Mouse (Mus musculus): ENCODE measurements around the gene Cpeb4.
A peak's percentile ranks its signal among the peaks of the same experiment; 100 is the strongest.

The Cpeb4 gene

DNA sequence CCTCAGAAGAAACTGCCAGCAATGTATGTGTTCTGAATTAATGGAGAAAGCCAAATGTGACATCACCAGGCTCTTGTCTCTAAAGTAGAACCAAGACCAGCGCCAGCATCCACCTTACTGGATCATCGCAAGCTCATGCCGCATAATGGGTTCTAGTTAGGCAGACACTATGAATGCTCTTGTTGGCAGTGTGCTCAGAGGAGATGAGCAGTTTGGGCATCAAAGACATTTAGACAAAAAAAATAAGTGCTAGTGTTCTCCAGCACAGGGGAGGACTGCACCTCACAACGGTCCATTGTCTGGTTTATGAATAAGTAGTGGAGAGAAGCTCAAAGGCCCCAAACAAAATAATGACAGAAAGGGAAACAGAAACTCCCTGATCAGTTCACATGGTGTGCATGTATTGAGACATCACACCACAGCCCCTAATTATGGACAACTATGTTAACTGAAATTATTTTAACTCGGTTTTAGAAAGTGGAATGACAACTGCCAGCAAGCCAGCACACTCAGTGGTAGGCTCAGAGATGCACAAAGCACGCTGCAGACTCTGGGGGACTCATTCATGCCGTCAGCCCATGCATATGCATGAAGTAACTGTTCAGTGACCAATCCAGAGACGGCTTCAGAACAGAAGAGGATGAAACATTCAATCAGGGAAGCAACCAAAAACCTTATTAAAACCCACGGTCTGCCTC is 25.1 kb upstream of the Cpeb4 start:
- DNase-seq (ENCODE audit: low spot score in 2 of 2) = peak; percentile 68 to 71

DNA sequence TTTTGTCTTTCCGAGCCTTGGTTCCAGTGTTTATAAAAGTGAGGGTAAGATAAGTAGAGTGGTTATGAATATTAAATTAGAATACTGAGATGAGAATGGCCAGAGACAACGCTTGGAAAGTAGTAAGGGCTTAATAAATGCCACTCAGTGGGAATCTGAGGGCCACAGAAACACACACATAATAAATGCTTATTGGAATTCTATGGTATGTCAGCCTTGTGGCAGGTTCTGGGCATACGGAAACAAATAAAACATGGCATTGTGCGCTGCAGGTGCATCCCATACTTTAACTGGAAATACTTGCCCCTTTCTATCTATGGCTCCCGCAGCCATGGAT is 24.6 kb upstream of the Cpeb4 start:
- no peak for DNase-seq (ENCODE audit: low spot score in 2 of 2)

DNA sequence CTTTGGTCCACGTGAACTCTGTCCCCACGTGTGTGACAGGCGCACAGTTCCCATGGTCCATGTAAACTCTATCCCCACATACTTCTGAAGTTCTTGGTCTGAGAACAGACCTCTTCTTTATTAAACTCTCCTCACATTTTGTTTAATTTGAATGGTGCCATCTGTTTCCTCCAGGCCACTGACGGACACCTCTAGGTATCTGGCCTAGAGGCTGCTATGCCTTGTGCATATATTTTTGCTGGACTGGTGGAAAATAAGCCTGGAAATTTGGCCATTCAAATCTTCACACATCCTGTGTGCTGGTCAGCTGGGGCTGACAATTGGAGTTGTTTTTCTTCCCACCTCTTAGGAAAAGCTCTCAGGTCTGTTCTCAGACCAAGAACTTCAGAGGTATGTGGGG is 23.3 kb upstream of the Cpeb4 start:
- no peak for DNase-seq (ENCODE audit: low spot score in 2 of 2)

DNA sequence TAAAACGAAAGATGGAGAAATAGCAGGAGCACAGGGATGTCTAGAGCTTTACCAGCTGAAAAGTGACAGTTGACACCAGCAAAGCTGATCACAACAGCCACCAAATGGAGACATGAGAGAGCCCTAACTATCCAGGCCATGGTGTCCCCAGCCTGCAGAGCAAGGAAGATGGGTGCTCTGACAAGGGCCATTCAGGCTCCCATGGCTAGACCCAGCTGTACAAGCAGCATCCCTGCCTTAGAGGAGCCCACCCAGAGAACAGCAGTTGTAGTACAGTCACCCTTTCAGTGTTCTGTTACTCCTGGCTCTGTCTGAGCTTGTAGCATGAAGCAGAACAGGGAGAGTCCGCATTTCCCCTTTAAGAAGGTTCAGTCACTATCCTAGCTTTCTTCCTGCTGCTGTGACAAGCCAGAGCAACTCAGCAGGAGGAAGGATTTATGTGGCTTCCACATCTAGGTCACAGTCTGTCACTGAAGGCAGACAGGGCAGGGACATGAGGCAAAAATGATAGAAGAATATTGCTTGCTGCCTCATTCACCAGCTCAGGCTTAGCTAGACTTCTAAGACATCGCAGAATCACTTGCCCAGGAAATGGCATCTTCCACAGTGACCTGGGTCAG is 21.7 kb upstream of the Cpeb4 start:
- no peak for DNase-seq (ENCODE audit: low spot score in 2 of 2)

DNA sequence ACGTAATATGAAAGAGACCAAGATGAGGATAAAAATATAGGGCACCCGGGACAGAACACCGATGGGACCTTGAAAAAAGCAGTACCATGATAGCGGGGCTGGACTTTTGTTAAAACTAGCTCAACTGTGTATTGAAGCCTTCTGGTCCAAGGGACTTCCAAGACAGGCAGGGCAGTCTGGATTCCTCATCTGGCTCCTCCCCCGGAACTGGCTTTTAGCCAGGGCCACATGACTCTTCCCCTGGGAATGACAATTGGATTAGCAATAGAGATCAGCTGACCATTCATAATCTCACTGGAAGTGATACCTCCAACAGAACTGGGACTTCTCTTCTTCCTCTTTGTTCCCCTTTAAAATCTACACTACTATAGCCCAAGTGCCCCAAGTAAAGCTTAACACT is 21.0 kb upstream of the Cpeb4 start:
- no peak for DNase-seq (ENCODE audit: low spot score in 2 of 2)

DNA sequence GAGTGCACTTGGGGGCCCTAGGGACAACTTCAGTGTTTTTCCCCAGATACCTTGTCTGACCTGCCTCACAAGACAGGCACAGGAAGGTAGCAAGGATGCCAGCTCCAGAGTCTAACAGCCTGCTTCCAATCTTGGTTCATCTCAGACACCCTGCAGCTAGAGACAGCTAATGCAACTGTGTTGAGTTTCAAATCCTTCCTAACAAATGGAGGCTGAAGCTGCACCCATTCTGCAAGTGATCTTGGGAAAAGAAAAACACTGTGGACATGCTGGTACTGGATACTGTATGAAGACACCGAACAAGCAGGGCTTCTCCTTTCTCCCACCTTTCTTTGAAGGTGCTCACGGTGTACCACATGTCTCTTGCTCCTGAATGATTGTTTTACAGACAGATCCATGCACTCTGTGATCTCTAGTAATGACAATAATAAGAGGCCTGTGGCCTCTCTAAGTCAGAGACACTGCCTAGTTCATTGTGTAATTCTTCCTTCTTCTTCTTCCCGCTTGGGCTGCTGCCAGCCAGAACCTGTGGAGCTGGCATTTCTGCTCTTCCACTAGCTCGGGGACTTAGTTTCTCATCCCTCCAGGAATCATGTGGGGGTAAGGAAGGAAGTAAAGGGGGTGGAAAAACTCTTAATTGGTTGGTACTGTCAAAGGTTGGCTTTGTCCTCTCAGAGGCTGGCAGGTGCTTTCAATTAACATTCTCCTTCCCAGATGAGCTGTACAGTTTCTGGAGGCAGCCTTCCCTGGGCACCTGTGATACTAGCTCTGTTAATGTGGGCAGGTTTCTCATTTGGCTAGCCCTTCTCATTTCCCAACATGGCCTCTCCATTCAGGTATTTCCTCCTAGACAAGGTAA is 20.1 kb upstream of the Cpeb4 start:
- DNase-seq (ENCODE audit: low spot score in 2 of 2) = no peak

DNA sequence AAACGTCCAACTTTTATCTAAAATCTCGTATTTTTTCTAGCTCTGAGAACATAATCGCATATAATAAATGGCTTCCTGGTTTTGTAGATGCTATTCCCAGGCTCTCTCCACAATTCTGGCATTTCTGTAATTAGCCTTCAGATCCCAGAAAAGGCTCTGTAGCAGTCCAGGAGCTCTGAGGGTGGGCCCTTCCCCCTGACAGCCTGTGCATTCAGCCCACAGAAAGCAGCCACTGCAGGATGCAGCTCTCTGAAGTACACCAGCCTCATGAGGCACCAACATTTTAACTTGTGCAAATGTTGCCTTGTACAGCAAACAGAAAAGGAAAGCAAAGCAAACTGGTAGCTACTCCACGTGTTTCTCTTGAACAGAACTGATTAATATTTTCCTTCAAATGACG is 17.1 kb upstream of the Cpeb4 start:
- peak; percentile 40 to 56 for DNase-seq (ENCODE audit: low spot score in 2 of 2)

DNA sequence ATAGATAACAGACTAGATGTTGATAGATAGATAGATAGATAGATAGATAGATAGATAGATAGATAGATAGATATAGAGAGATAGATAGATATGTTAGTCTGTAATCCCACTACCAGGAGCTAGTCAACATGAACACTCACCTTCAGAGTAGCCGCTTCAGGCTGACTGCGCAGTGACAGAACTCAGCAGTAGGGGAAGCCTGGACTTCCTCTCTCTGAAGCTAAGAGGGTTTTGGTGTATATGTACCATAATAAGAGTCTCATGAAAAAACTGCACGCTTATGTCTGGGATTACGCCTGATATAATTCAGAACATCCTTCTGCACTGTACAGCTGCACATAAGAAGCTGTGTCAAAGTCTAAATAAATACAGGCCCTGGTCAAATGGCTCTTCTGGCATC is 14.5 kb upstream of the Cpeb4 start:
- DNase-seq (ENCODE audit: low spot score in 2 of 2) = no peak

DNA sequence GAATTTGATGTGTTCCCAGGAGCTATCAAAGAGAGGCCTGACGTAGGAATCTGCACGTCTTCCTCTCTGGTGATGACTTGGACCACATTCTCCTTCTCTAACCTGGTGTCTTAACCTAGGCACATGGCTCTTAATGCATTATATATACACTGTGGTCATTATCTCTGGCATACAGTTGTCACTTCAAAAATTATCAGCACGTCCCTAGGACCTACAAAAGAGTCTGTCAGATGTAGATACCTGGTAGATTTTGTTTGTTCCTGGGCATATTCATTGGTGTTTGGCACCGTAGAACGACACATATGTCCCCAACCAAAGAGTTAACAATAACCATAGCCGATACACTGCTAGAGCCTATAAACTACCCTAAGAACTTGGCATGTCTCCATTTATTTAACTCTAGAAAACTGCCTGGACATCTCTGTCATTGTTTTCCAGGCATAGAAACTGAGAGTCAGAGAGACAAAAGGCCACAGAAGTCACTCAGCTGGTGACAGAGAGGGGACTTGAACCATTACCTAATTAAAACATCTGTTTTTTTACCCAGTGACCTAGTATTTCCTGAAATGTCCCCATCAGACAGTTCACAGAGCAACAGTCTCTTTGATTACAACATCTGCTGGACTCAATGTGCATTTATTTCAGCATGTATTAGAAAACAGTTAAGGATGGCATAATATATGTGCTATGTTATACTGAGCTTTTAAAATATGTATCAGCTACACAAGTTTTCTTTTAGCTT is 10.7 kb upstream of the Cpeb4 start:
- no peak for DNase-seq (ENCODE audit: low spot score in 2 of 2)

DNA sequence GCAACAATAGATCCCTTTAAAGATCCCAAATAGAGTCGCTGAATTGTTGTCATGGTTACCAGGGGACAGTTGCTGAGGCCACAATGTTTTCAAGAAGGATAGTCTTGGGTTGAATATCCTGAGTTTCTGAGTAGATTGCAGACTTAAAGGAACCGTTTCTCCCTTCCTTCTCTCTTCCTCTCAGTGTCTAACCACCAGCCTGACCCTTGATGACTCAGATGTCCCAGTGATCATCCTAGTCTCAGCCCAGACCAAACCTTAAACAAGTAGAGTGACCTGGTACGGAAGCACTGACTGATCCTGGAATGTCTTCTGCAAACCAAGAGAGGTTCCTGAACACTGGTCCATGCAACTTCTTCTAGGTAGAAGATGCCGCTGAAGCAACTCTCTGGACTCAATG is 4.0 kb upstream of the Cpeb4 start:
- DNase-seq (ENCODE audit: low spot score in 2 of 2) = no peak

DNA sequence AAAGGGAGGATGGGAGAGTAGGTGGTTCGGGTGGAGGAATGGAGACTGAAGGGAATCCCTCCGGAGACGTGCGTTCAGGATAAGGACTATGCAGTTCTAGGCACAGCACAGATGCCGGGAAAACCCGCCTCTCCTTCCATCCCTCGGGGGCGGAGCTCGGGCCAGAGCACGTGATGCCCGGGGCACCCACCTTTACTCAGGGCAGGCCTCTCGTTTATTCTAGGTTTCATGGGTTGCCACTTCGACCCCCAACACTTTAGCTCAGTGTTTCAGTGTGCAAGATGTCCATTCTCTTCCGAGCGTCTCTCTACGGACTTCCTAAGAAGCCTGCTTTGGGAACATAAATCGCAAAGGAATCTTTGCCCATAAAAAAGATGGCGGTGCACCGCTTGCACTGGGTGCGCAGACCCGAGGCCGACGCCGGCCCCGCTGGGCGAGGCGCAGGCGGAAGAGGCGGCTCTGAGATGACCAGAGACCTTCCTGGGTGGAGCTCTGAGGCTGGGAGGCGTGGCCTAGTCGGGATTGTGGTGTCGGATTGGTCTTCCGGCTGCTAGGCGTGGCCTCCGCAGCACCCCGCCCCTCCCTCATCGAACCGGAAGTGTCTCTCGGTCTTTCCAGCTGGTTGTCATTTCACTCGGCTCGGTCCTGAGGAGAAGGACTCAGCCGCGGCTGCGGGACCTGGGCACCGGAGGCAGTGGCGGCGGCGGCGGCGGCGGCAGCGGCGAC is 1.6 kb upstream of the Cpeb4 start:
- DNase-seq (ENCODE audit: low spot score in 2 of 2) = peak; percentile 99 to 100

DNA sequence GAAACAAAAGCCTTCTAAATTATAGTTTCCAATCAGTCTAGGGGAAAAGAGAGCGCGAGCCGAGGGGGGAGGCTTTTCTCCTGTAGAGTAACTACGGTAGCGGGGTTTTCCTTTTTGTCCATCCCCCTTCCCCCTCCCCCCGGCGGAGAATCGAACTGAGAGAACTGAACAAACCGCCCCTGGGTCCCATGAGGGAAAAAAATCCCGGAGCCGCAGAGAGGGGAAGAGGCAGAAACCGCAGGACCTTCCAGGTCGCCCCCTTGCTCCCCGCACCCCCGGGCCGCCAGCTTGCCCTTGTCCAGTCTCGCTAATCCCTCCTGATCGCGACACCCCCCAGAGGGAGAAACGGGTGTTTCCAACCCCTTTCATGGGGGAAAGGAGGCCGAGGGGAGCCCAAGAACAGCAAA is 873 bp upstream of the Cpeb4 start:
- DNase-seq (ENCODE audit: low spot score in 2 of 2) = peak; percentile 67 to 70

DNA sequence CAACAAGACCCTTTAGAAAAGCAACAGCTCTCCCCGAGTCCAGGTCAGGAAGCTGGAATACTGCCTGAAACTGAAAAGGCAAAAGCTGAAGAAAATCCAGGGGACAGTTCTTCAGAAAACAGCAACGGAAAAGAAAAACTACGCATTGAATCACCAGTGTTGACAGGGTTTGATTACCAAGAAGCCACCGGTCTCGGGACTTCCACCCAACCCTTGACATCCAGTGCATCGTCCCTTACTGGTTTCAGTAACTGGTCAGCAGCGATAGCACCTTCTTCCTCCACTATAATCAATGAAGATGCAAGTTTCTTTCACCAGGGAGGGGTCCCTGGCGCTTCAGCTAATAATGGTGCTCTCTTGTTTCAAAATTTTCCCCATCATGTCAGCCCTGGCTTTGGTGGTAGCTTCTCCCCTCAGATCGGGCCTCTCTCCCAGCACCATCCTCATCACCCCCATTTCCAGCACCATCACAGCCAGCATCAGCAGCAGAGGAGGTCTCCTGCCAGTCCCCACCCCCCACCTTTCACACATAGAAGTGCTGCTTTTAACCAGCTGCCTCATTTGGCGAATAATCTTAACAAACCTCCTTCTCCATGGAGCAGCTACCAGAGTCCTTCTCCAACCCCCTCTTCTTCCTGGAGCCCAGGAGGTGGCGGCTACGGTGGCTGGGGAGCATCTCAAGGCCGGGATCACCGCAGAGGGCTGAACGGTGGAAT is 693 bp downstream of the Cpeb4 start:
- DNase-seq (ENCODE audit: low spot score in 2 of 2) = peak; percentile 65 to 73

DNA sequence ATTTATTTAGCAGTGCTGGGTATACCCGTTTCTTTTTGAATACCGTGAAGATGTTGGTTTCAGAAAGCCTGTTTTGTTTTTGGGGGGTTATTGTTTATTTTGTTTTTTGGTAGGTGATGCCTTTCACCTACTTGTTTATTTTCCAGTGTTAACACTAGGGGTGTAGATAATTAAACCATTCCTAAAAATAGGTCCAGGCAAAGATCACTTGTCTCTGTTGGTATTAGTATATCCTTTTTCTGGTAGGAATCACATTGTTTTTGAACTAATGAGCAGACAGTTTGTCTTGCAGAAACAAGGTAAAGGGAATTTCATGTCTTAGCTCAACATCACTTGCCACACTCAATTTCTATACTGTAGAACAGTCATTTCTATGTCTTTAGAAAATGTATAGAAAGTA is 2.1 kb downstream of the Cpeb4 start:
- DNase-seq (ENCODE audit: low spot score in 2 of 2) = no peak

DNA sequence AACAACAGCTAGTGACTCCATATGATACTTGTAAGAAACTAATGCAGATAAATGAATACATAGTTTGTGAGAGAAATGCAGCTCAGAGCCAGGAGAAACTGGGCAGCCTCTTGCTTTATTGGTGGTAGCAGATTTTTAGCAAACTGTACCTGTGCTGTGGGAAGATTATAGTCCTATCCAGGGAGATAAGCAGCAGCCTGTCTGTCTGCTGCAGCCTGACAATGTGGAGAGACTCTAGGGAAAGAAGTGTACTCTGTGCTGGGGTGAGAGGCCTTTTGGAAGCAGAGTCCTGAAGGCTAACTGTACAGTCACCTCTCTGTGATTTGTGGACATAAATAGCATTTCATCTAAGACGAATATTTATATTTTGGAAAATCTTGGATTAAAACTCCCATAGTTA is 11.7 kb downstream of the Cpeb4 start:
- DNase-seq (ENCODE audit: low spot score in 2 of 2) = no peak

DNA sequence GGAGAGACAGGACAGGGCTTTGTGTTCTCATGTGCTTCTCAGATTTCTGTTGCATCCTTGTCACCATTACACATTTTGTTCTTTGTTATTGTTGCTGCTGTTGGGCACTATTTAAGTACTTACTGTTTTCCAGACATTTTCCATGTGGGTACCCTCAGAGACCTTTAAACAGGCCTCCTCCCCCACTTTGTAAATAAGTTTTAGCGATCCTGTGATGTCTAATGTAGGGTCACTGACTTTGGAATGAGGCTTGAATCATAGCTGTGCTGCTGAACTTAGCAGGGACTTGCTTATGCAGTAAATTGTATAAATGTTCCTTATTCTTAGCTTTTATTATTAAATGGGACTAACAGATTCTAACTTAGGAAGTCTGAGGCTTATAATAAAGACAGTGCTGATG is 13.8 kb downstream of the Cpeb4 start:
- no peak for DNase-seq (ENCODE audit: low spot score in 2 of 2)

DNA sequence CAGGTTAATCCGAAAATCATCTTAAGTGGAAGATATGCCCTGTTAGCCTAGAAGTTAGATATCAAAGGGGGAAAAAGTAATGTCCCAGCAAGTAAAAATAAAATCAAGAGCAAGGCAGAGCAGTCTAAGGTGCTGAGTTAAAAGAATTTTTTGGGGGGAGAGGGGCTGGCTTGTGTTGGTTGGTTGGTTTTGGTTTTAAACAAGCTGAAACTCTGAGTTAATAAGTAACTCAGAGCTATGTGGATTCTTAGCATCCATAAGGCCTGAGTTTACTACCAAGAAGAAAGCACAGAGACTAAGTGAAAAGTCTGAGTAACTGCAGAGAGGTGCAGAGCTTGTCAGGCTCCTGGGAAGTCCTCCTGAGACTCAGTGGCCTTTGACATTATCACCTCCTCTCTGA is 16.2 kb downstream of the Cpeb4 start:
- no peak for DNase-seq (ENCODE audit: low spot score in 2 of 2)

DNA sequence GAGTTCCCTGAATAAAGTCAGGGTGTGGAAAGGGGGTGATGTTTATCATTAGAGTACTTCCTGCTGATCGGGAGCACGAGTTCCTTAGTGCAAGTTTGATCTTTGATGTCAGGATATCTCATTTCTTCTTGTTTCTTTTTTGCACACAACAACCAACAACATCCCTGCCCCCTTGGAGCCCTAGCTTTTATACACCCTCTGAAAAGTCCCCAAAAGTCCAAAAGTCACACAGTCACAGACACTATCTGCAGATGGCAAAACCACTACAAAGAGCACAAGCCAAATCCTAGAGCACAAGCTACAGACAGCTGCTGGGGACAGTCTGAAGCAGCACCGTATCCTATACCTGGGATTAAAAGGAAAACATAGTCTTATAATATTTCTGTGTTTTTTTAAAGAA is 20.1 kb downstream of the Cpeb4 start:
- no peak for DNase-seq (ENCODE audit: low spot score in 2 of 2)

DNA sequence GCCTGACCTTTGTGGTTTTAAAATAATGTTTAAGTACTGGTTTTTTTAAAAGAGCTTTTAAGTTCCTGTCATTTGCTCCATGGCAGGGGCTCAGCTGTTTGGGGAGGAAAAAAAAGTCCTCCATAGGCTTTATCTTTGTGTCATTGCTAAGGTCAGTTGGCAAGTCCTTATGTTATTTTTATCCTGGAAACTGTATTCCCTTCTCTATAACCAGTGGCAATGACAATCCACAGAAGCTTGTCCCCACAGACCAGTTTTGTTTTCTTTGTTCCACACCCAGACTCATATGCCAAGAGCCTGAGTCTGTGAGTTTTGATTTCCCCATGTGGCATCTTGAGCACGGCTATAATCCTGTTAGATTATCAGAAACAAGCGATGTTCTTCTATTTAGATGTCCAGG is 21.6 kb downstream of the Cpeb4 start:
- no peak for DNase-seq (ENCODE audit: low spot score in 2 of 2)

DNA sequence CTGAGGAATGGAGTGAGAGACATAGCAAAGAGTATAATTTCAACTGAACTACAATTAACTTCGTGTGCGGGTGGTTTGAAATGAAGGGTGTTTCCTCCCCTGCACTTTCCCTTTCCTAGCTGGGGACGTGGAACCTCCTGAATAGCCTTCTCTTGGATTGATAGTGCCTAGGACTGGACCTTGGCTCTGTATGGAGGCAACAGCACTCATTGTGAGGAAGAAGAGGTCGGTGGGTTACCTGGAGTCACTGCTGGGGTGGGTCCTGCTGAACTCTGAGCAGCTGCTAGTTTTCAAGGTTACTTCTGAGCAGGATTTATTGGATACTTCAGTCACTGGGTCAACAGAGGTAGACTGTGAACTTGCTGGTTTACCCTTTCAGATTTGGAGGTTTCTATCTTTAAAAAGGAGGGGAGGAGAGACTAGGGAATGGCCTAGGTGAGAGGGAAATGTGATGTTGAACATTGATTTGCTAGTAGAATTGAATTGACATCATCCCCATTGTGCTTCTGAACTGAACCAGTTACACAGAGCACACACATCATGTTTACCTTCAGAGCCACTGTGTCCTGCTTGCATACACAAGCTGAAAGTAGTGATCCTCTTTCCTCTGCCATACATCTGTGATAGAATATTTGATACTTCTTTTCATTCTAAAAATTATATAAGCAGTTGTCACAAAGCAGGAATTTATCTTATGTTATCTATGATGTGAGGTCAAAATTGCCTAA is 24.2 kb downstream of the Cpeb4 start:
- no peak for DNase-seq (ENCODE audit: low spot score in 2 of 2)

Measured in right cerebral cortex, postnatal 10 days (tissue).